Mouse (Mus musculus): Measurements from ENCODE around the gene Xpc.

Gene Xpc

GRCm38 (mm10) chr6:91522816-91523215 lies 7.1 kb upstream of the Xpc start:
- DNase-seq: no peak

DNA sequence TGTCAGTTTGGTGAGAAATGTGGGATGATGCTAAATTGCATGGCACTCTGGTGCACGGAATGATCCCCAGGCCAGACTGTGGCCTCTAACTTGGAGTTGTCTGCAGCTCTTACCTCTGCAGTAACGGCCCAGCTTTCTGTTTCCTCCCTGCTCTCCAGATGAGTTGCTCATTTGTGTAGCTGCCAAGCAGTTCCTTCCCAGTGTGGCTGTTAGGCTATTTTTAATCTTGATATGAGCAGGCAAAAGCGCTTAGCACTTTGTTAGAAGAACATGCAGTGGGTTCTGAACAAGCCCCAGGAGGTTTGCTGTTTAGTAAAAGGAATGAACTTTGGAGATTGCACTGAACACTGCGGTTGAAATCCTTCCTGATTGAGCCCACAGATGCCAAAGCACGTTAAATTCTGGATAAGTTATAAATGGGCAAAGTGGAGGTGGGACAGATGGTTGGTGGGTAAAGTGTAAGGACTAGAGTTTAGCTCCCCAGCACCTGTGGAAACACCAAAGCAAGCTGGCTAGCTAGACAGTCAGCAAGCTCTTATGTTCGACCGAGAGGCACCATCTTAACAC lies 2.8 kb upstream of the Xpc start:
- no peak for DNase-seq

DNA sequence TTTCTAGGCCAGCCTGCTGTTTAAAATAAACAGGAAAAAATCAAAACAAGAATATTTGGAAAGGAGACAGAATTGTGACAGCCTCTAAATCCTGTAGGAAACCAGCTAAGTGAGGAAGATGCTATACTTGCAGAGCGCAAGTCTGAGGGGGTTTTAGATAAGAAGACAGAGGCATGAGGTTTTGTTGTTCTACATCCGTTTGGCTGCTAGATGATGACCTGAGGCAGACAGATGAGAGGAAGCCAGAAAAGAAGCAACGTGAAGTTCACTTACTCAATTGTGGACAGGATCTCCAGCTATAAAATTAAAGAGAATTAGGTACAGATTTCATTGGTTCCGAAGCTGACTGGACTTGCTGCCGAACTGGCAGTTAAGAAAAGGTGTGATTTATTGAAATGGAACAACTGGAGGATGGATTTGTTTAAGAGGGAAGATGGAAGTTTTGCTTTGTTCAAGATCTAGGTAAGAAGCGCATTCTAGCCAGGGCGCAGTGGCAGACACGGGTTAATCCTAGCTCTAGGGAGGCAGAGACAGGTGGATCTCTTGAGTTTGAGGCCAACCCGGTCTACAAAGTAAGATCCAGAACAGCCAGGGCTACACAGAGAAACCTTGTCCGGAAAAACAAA lies 838 bp downstream of the Xpc start:
- DNase-seq: no peak

DNA sequence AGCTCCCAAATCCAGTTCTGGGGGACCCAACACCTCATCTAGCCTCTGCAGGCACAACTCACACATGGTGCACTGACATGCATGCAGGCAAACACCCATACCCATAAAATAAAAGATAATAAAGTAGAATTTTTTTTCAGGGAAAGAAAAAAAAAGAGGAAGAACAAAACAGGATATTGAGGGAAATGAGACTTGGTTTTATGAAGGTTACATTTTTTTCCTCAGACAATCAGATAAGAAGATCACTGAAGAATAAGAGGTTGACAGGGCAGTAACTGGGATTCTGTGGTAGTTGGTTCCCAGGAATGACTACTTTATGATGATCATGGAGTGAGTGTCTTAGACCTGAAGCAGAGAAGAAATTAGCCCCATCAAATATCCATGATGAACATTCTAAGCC lies 1.6 kb downstream of the Xpc start:
- DNase-seq: no peak

DNA sequence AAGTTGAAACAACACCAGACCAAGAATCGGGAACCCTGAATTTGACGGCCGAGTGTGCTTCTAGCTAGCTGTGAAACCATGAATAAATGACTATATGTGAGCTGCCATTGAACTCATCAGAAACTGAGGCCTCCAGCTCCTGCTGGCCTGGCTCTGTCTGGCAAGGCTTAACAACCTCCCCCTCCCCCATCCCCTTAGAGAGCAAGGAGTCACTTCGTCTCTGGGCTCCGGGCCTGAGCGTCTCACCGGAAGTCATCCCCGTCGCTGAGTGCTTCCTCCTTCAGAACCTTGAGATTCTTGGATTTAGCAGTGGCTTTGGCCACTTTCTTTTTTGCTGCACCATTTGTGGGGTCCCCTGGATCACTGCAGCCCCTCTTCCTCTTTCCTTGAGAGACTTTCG lies 5.5 kb downstream of the Xpc start:
- DNase-seq: no peak

DNA sequence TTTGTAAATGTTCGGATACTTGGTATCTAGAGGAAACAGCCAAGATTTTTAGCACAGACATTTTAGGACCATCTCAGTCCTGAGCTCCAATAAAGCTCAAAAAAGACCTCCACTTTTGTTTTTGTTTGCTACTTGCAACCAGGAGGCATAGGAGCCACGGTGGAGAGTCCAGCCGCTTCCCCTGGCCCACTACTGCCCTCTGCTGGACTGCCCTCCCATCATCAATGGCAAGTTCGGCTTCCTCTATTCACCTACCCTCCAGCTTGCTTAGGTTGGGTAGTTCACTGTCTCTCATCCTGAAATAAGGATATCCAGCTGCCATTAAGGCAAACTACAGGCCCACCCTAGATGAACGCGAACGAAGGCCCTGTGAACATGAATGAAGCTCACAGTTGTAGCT lies 6.4 kb downstream of the Xpc start:
- DNase-seq: peak; percentile 51 to 69

DNA sequence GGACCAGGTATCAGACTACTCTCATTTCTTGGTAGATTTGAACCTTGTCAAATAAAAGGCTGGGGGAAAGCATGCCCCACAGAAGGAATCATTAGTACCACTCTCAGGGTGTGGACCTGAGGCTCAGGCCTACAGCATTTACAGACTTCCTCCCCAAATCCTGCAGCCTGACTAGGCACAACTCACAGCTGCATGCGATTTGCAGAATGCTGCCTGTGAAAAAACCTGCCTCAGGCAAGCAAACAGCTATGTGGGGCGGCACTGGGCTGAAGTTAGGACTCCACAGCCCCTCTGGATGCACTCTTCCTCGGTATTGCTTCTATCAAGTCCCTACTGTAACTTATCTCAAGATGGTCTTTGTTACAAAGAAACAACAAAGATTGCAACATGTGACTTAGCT lies 7.6 kb downstream of the Xpc start:
- no peak for DNase-seq

GRCm38 (mm10) chr6:91506036-91506435 lies 9.7 kb downstream of the Xpc start:
- no peak for DNase-seq

- no peak for DNase-seq
Measured at GRCm38 (mm10) chr6:91503302-91503701, 12.4 kb downstream of the Xpc start.

DNA sequence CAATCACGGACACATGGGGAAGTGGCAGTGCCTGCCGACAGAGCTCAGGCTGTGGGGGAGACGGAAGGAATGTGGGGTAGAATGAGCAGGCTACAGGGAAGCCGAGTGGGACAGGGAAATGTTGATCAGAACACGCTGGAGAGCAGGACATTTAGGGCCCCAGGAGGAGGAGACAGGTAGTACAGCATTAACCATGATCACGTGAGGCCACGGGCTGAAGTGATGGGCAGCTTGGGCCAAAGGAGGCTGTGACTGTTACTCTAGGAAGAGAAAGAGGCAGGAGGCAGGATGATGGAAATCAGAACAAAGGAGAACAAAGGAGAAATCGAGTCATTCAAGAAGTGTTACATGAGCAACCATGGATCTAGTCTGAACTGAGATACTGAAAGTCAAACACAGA lies 21.2 kb downstream of the Xpc start:
- peak; percentile 31 to 36 for DNase-seq

DNA sequence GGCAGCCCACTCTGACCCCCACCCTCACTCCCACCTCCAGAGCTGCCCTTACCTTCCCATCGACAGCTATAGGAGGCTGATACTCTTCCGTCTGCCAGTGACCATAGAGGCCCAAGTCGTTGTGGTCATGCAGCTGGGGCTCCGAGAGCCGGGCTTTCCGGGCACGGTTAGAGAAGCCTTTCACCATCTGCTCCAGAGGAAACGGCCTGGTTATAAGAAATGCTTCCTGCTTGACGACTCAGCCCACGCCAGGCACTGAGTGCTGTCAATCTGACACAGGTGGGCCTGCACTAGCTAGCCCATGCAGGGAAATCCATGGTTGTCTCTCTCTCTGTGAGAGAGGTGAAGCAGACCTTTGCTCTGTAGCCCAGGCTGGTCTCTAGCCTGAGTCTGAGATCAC lies 22.6 kb downstream of the Xpc start:
- DNase-seq: no peak

DNA sequence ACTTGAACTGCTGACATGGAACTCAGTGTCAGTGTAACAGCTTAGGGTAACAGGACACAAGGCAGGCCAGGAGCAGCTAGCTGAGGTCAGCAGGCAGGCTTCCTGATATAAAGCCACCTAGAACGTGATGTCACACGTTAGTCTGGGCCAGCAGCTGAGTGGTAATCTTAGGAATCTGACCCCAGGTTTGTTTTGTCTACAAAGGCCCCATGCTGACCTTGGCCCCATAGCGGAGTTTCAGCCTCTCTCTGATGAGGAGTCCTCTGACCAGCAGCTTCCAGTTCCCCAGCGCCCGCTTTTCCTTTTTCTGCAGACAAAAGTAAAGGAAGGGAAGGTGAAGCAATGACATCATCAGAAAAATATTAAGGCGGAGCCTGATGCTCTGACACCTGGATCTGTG lies 24.7 kb downstream of the Xpc start:
- DNase-seq: no peak

DNA sequence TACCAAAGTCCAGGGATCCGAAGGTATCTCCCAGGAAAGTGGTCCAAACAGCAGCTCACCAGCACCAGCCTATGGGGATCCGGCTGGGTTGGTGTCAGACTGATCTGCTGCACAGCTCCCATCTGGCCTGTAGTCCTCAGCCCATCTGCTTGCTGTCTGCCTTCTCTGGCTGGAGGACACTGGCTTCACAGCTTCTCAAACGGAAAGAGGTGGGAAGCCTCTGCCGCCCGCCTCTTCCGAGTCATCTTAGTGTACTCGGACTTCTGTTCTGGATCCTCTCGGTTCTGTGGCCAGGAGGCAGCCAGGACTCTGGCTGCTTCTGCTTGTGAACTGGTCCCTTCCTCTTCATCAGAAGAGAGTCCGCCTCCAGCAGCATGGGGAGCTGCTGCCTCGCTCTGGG lies 25.8 kb downstream of the Xpc start:
- no peak for DNase-seq

DNA sequence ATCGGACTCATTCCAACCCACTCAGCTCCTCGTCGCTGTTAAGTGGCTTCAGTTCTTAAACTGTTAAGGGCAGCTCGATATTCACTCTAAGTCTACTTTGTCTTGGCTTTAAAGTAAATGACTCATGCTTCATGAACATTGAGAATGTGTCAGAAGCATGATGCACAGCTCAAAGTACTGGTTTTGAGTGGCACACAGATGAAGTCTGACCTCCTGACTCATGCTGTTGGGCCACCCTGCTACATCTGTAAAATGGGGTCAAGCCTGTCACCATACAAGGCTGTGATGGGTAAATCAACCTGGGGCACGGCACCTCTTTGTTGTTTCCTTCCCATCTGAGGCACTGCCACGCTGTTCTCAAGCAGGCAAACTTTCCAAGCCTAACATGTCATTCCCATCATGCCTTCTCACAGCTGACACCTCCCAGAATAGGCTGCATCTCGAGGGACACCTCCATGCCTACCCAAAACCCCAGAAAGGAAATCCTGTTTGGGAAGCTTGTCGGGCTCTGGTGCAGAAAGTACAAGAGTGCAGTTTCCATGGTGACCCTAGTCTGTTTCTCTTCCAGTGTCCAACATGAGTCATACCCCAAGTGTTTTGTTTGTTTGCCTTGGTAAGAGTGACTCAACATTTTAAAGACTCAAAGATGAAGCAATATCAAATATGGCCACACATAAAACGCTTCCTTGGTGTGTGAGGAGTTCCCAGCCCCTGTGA lies 27.0 kb downstream of the Xpc start:
- DNase-seq: peak in 1 of 2 experiments; percentile 39

- no peak for DNase-seq
Measured at GRCm38 (mm10) chr6:91486736-91487453, 28.8 kb downstream of the Xpc start.

DNA sequence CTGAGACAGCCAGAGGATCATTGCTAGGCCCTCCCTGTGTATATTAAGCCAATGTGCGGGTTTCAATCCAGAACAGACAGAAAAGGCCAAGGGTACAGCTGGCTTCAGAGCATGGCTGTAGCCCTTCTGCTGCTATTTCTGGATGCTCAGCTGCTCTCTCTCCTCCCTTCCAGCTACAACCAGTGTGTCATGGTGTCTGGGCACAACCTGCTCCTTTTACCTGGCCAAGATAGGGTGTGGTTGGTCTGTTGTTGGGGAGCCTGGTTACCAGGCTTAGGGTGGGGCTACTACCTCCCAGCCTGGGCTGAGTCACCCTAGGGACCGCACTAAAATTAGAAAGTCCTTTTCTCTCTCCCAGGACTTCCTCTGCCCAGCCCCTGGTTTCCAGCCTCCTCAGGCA lies 32.3 kb downstream of the Xpc start:
- DNase-seq: no peak

GRCm38 (mm10) chr6:91476541-91476940 lies 39.1 kb downstream of the Xpc start:
- DNase-seq: no peak

- no peak for DNase-seq
Measured at GRCm38 (mm10) chr6:91474441-91475190, 41.1 kb downstream of the Xpc start.

- no peak for DNase-seq
Measured at GRCm38 (mm10) chr6:91473805-91474440, 41.8 kb downstream of the Xpc start.

DNA sequence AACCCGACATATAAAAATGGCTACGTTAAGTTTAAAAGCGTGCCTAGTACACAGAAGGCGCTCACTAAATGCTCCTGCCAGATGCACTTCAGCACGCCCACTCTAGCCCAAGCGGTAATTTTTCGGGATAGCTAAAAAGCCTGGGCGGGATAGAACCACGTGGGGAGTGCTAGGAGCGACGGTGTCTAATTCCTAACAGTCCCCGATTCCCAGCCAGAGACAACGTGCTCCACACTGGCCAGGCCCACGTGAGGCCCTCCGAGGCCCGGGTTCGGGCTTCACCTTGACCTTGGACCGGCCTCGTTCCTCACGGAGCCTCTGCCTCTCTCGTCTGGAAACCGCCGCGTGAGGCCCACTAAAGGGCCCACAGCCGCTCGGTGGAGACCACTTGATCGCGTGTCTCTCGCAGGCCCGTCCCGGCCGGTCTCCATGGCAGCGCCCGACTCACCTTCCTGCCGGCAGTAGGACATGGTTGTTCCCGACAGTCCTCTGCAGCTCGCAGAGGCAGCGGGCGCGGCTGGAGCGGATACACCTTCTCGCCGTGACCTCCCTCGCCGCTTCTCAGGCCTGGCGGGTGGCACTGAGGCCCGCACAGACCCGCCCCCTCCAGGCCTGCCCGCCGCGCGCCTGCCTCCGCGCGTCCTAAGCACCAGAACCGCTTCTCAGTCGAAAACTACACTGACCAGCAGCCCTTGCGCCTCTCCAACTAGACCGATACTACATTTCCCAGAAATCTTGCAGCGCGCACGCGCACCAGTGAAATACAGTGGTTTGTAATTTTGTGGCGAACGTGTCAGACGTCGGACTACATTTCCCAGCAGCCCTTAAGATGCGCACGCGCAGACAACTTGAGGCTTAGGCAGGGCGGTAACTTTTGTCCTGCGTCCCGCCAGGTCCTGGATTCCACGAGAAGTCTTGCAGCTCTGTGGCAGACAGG lies 42.6 kb downstream of the Xpc start, which contains the start of the genes Chchd4 and Tmem43:
Gene Chchd4, minus strand, starts transcription at position 679 of the 937 bp plus-strand sequence.
Gene Tmem43, plus strand, starts transcription at position 836 of the 937 bp plus-strand sequence.
- DNase-seq: peak; percentile 99

DNA sequence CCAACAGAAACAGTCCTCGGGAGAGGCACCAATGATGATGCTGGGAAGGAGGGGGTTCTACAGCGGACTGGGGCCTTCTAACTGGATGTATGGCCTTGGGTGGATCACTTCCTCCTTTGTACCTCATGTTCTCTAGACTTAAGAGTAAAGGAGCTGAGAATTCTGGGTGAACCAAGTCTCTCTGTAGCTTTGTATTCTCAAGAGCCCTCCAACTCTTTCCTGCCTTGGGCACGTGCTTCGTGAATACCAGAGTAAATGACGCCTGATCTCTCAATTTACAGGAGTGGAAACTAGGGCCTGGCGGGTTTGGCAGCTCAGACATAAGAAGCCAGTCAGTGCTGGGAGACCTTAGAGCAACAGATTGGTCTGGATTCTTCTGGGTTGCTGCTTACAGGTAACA lies 43.4 kb downstream of the Xpc start:
- no peak for DNase-seq
